21 mouse cellular contexts compared by ENCODE assay signal in the genomic region with DNA sequence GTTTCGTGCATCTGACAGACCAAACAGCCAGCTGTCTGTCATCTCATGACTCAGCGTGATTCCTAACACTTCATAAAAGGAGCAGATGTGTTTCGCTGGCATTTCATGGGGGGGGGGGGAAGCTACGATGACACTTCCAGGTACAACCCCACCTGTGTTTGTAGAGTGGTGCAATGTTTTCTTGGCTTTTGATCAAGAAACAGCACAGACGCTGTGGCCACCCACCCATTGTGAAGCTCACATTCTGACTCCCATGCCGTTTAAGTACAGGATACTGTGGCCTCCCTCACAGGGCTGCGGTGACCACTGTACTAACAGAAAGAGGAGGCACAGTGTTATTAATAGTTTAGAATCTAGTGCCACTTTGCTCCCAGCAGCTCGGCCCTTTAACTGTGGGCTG.
DNase-seq lines count a peak whose midpoint lies in the region; ATAC-seq and TF ChIP-seq lines count a peak whose summit lies in the region.
"Had no signal": no experiment of that assay in that cellular context is flagged by ENCODE, and none has a peak within 500 bp of the region (broad histone marks: within the 10 kb centered on the region; RNA-seq: fewer than 3 reads in every experiment).

No protein-coding gene starts in this region.

- H3K36me3 ChIP-seq in forebrain, embryonic 15.5 days, result no peaks in the 10 kb centered on the region
- H3K36me3 ChIP-seq in hindbrain, postnatal 0 days (ENCODE audit: insufficient read depth, low read length), result no peaks in the 10 kb centered on the region
- no peaks in the 10 kb centered on the region for H3K36me3 ChIP-seq in embryonic facial prominence, embryonic 10.5 days (replicated peaks)
- H3K36me3 ChIP-seq: embryonic facial prominence, embryonic 13.5 days; heart, embryonic 15.5 days had no signal

- H3K4me2 ChIP-seq in forebrain, embryonic 15.5 days (replicated peaks), result no peak overlapping the region
- no peak overlapping the region for H3K4me2 ChIP-seq in hindbrain, postnatal 0 days (ENCODE audit: low read depth, low read length)
- H3K4me2 ChIP-seq: embryonic facial prominence, embryonic 13.5 days; heart, embryonic 15.5 days had no signal

- no peak overlapping the region for H3K4me3 ChIP-seq in forebrain, embryonic 15.5 days
- H3K4me3 ChIP-seq in hindbrain, postnatal 0 days (ENCODE audit: low read length), result no peak overlapping the region
- no peak overlapping the region for H3K4me3 ChIP-seq in embryonic facial prominence, embryonic 10.5 days
- H3K4me3 ChIP-seq: embryonic facial prominence, embryonic 13.5 days; heart, embryonic 15.5 days had no signal

- no peak for ATAC-seq in forebrain, embryonic 15.5 days (replicated peaks)
- ATAC-seq in hindbrain, postnatal 0 days, result no peak
- ATAC-seq: liver, postnatal 0 days had no signal

- 64% methylated on average over 8 of the region's 8 CpGs for WGBS in forebrain, embryonic 15.5 days
- WGBS in hindbrain, postnatal 0 days, result 68% methylated on average over 8 of the region's 8 CpGs
- WGBS in embryonic facial prominence, embryonic 10.5 days, result 84% methylated on average over 8 of the region's 8 CpGs

- H3K9ac ChIP-seq in forebrain, embryonic 15.5 days (replicated peaks), result no peak overlapping the region
- no peak overlapping the region for H3K9ac ChIP-seq in hindbrain, postnatal 0 days (replicated peaks; ENCODE audit: low read length)
- H3K9ac ChIP-seq: embryonic facial prominence, embryonic 13.5 days; heart, embryonic 15.5 days; liver, postnatal 0 days had no signal

- H3K27ac ChIP-seq in forebrain, embryonic 15.5 days (replicated peaks), result peak overlapping the region; percentile 78
- peak overlapping the region; percentile 69; the same call in 1 of the 2 replicates for H3K27ac ChIP-seq in hindbrain, postnatal 0 days
- no peak overlapping the region for H3K27ac ChIP-seq in embryonic facial prominence, embryonic 10.5 days (replicated peaks)
- H3K27ac ChIP-seq: embryonic facial prominence, embryonic 13.5 days; heart, embryonic 15.5 days; stomach, postnatal 0 days had no signal

- no peak for TF ChIP-seq CTCF in hindbrain, postnatal 0 days (IDR thresholded peaks at IDR 0.05; ENCODE audit: low read depth)

- peak; percentile 70 for DNase-seq in heart, adult 11 months
- no peak for DNase-seq in heart, postnatal 36 days
- DNase-seq in brain, adult 2 months (ENCODE audit: low read depth, low spot score), result peak; percentile 59
- no peak for DNase-seq in hindbrain, postnatal 0 days (ENCODE audit: low spot score)
- DNase-seq in cerebellum, postnatal 25 days, result no peak
- no peak for DNase-seq in embryonic facial prominence, embryonic 10.5 days (ENCODE audit: low spot score)
- no peak for DNase-seq in urinary bladder, postnatal 25 days (ENCODE audit: low spot score)
- DNase-seq: cerebellum, adult 11-12 months; cerebellum, postnatal 36 days; kidney, adult 2 months; kidney, postnatal 36 days; liver; liver, postnatal 0 days; lung, postnatal 36 days; right cerebral cortex, postnatal 14 days; thymus, postnatal 14 days had no signal

- intact Hi-C loops in heart, postnatal 36 days (cut with DNase I), result loop anchor here (10.0 kb wide), 1 partner anchor 321 kb away; no protein-coding TSS in a partner anchor

- peaks cover 48% of the 10 kb centered on the region for H3K4me1 ChIP-seq in forebrain, embryonic 15.5 days
- peaks cover 41% of the 10 kb centered on the region for H3K4me1 ChIP-seq in hindbrain, postnatal 0 days (ENCODE audit: insufficient read depth, low read length)
- H3K4me1 ChIP-seq in embryonic facial prominence, embryonic 10.5 days, result peaks cover 27% of the 10 kb centered on the region
- H3K4me1 ChIP-seq: embryonic facial prominence, embryonic 13.5 days had no signal

- H3K27me3 ChIP-seq in forebrain, embryonic 15.5 days, result no peaks in the 10 kb centered on the region
- H3K27me3 ChIP-seq in hindbrain, postnatal 0 days (ENCODE audit: insufficient read depth, low read length), result no peaks in the 10 kb centered on the region
- H3K27me3 ChIP-seq in embryonic facial prominence, embryonic 10.5 days (replicated peaks; ENCODE audit: low read depth, poor library complexity, severe bottlenecking), result peaks cover 6% of the 10 kb centered on the region; the same call in 1 of the 2 replicates
- H3K27me3 ChIP-seq: CH12.LX; embryonic facial prominence, embryonic 13.5 days; heart, embryonic 15.5 days had no signal

- no peaks in the 10 kb centered on the region for H3K9me3 ChIP-seq in forebrain, embryonic 15.5 days
- no peaks in the 10 kb centered on the region for H3K9me3 ChIP-seq in hindbrain, postnatal 0 days (ENCODE audit: low read length)
- H3K9me3 ChIP-seq in embryonic facial prominence, embryonic 10.5 days, result no peaks in the 10 kb centered on the region
- H3K9me3 ChIP-seq: embryonic facial prominence, embryonic 13.5 days; heart, embryonic 15.5 days had no signal

Comparison
In these comparisons a context has a peak if more than half of its experiments do, and no peak if none do; other contexts are left out.
1. DNase-seq: peak in heart, adult 11 months (single experiment) and brain, adult 2 months (single experiment); none in heart, postnatal 36 days (0 of 2), hindbrain, postnatal 0 days (single experiment), cerebellum, postnatal 25 days (0 of 2), embryonic facial prominence, embryonic 10.5 days (single experiment) and urinary bladder, postnatal 25 days (single experiment).